Mouse (Mus musculus) intestine, postnatal 0 days (tissue): ENCODE measurements around the gene Hadha. TPM values are rescaled to one million over a fixed set of nuclear protein-coding genes. Genes with fewer than 3 reads are reported as not detected.

Experiments used
- ATAC-seq: fragments of 200-750 bp; cut with Nextera tagmentation; 2 replicates; pipeline ENCODE4 v1.8.0; 2017; ENCODE audit warnings: mild to moderate bottlenecking, moderate TSS enrichment, moderate library complexity
- H3K27ac ChIP-seq: fragments of 300-500 bp; sonication (generic); 2 replicates; pipeline ENCODE4 v1.5.1; 2014; ENCODE audit warnings: mild to moderate bottlenecking, low read depth, low read length, moderate library complexity
- H3K27me3 ChIP-seq: fragments of 300-500 bp; sonication (generic); replicated peaks from 2 replicates; pipeline ENCODE4 v1.6.1; 2014; ENCODE audit warnings: low read length, mixed read lengths; ENCODE audit not compliant: control insufficient read depth, insufficient read depth
- H3K36me3 ChIP-seq: fragments of 300-500 bp; sonication (generic); 2 replicates; pipeline ENCODE4 v1.6.1; 2014; ENCODE audit warnings: mild to moderate bottlenecking, moderate library complexity; ENCODE audit not compliant: control insufficient read depth, insufficient read depth
- H3K4me1 ChIP-seq: fragments of 300-500 bp; sonication (generic); replicated peaks from 2 replicates; pipeline ENCODE4 v1.6.1; 2014; ENCODE audit warnings: antibody characterized with exemption, low read length, mixed read lengths; ENCODE audit not compliant: control insufficient read depth, insufficient read depth
- H3K4me2 ChIP-seq: fragments of 300-500 bp; sonication (generic); replicated peaks from 2 replicates; pipeline ENCODE4 v1.6.1; 2014; ENCODE audit warnings: low read depth, mild to moderate bottlenecking, moderate library complexity
- H3K4me3 ChIP-seq: fragments of 300-500 bp; sonication (generic); 2 replicates; pipeline ENCODE4 v1.5.1; 2014; ENCODE audit warnings: low read depth, low read length
- H3K9ac ChIP-seq: fragments of 300-500 bp; sonication (generic); 2 replicates; pipeline ENCODE4 v1.6.1; 2014; ENCODE audit warnings: mild to moderate bottlenecking, low read depth, low read length
- H3K9me3 ChIP-seq: fragments of 300-500 bp; sonication (generic); 2 replicates; pipeline ENCODE4 v1.6.1; 2016; ENCODE audit warnings: mixed run types; ENCODE audit not compliant: control insufficient read depth
- CTCF ChIP-seq: sonication (generic); IDR thresholded peaks from 2 replicates; pipeline ENCODE4 v1.5.1; 2016; ENCODE audit warnings: low read depth, mild to moderate bottlenecking, control low read depth, antibody characterized with exemption, moderate library complexity
- WGBS: fragments of 180-500 bp; shearing (Covaris S2); extraction: QIAGEN DNeasy Blood & Tissue Kit; methylation state at CpG from one replicate; pipeline ENCODE4 v1.1.7; 2014; 5-methylcytosine and 5-hydroxymethylcytosine counted together
- microRNA counts: library from miRNA; unstranded; fragments of <30 nt; microRNA quantifications from one replicate; lab custom pipeline; 2016
- microRNA-seq: library from miRNA; unstranded; fragments of <30 nt; microRNA quantifications from one replicate; pipeline ENCODE4, GENCODE M21; 2016
- polyA plus RNA-seq: library from polyadenylated mRNA; unstranded; fragments of >200 nt; fragmentation: Nextera tagmentation; extraction: Ambion mirVana; gene quantifications from 2 replicates; pipeline ENCODE4 v1.2.1, GENCODE M21; 2015

Gene Hadha
- polyA plus RNA-seq, 1 experiment from 2014 or later: 307 TPM

DNA sequence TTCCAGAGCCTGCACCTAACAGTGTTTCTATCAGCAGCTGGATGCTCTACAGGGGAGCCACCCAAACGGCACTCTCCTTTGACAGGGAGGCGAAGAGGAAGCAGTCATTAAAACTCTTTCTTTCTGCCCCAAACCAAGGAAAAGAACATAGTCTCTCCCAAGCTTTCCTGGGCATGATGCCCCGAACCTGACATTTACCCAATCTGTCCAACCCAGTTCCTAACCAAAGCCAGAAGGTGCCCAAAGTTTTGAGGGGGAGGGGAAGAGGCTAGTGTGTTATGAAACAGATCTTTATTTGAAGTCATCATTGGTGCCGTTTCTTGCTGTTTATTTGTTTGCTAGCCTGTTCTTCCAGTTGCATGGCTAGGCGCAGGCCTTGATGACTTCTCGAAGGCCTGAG is 59.2 kb downstream of the Hadha start:
- Histone ChIP-seq H3K27ac (no peak overlapping the region), H3K9ac (no peak overlapping the region), H3K4me3 (no peak overlapping the region), H3K4me1 (no peaks in the 10 kb centered on the region), H3K9me3 (no peaks in the 10 kb centered on the region), H3K36me3 (no peaks in the 10 kb centered on the region), H3K27me3 (no peaks in the 10 kb centered on the region), H3K4me2 (no peak overlapping the region)
- no peak for ATAC-seq
- TF ChIP-seq CTCF: no peak
- WGBS: 64% methylated on average over 6 of the region's 6 CpGs

DNA sequence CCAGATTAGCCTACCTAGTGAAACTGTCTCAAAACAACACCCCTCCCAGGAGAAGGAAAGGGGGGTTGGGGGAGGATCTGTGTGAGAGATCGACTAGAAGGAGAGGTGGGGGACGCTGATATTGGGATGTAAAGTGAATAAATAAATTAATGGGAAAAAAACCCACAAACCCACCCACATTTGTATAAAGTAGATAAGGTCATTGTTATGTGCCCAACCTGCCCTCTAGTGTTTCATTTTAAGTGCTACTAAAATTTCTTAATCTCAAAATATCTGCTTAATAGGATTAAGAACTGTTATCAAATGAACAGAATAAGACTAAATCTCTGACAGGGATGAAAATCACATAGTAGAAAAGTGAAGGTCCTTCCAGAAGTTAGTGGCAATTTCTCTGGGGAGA is 60.6 kb downstream of the Hadha start:
- Histone ChIP-seq H3K36me3 (no peaks in the 10 kb centered on the region), H3K27me3 (no peaks in the 10 kb centered on the region), H3K4me1 (no peaks in the 10 kb centered on the region), H3K27ac (no peak overlapping the region), H3K4me2 (no peak overlapping the region), H3K9ac (no peak overlapping the region), H3K4me3 (no peak overlapping the region), H3K9me3 (no peaks in the 10 kb centered on the region)
- peak; percentile 37 for TF ChIP-seq CTCF
- no peak for ATAC-seq
- WGBS: 39% methylated on average over 2 of the region's 2 CpGs

DNA sequence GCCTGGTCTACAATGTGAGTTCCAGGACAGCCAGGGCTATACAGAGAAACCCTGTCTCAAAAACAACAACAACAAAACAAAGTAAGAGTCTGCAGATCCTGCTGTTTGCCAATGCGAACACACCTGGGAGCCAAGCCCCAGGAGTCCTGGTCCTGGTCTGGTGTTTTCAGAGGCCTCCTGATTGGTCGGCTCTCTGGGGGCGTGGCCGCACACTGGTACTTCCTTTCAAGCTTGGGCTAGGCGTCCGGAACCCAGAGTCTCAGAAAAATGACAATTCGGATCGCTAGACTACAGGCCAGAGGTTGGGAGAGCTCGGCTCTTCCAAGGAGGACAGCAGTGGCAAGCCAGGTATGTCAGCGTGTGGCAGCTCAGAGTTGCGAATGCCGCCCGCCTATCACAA is 62.3 kb downstream of the Hadha start:
- no peak overlapping the region for H3K4me2 ChIP-seq
- H3K36me3 ChIP-seq: no peaks in the 10 kb centered on the region
- no peak overlapping the region for H3K27ac ChIP-seq
- H3K9ac ChIP-seq: no peak overlapping the region
- WGBS: 52% methylated on average over 13 of the region's 13 CpGs
- TF ChIP-seq CTCF: no peak
- no peaks in the 10 kb centered on the region for H3K27me3 ChIP-seq
- no peaks in the 10 kb centered on the region for H3K9me3 ChIP-seq
- no peak for ATAC-seq
- no peaks in the 10 kb centered on the region for H3K4me1 ChIP-seq
- no peak overlapping the region for H3K4me3 ChIP-seq

DNA sequence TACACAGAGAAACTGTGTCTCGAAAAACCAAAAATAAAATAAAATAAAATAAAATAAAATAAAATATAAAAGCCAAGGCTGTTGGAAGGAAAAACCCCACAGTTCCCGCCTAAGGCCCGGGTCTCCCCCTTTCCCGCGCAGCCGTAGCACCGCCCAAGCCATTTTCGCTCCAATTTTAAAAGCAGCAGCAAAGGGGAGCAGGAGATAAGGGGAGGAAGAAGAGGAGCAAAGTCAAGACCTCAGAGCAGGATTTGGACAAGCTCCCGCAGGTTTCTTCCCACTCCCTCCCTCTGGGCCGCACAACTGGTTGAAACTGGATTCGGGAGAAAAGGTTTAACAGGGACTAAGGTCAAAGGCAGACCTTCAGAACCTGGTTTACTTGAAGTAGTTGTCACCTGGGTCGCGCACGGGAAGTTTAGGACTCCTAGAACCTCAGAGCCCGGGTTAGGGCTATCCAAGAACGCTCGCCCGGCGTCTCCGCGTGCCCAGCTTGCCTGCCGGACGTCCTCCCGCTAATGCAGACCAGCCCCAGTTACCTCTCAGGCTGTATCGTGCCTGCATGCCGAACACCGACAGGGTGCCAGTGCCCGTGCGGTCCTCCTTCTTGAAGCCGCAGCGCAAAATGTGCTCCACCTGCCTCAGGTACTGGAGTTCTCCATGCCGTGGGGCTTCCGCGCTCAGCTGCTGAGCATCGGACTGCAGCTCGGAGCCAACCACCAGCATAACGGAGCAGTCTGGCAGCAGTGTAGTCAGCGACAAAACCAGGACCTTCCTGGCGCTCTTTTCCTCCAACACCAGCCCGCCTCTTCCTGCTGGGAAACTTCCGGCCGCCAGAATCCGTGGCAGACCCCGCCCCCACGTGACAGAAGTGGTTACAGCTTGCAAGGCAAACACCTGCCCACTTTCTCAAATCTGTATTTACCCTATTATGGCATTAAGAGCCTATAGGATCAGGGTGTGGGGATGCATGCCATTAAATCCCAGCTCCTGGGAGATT is 81.8 kb downstream of the Hadha start, which contains the start of gene Tyms:
Gene Tyms (minus strand): TSS at position 793 of the 997 bp plus-strand sequence.
- Histone ChIP-seq H3K9me3 (no peaks in the 10 kb centered on the region), H3K36me3 (peaks cover 22% of the 10 kb centered on the region), H3K4me3 (peak within 1 kb of the TSS; percentile 69), H3K4me1 (no peaks in the 10 kb centered on the region), H3K9ac (peak within 1 kb of the TSS; percentile 70), H3K4me2 (peak within 1 kb of the TSS; percentile 77), H3K27ac (peak within 1 kb of the TSS; percentile 65; the same call in 1 of the 2 replicates), H3K27me3 (no peaks in the 10 kb centered on the region)
- peak; percentile 85 for ATAC-seq
- WGBS: 1% methylated on average over 45 of the region's 45 CpGs
- TF ChIP-seq CTCF: peak; percentile 45

DNA sequence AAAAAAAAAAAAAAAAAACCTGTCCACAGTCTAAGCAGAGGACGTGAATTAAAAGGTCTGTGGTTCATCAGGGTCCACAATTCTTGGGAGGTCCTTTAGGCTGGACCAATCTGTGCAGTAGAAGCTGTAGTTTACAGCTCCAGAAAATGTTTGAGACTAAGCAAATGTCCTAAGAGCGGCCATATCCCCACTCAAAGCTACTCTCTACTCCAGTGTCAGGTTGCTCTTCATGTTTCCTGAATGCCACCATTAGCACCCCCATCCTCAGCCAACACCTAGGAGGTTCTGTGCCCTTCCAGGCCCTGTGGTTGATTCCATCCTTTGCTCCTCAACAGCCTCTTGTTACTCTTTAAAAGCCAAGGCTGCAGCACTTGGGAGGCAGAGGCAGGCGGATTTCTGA is 82.6 kb downstream of the Hadha start:
- no peaks in the 10 kb centered on the region for H3K9me3 ChIP-seq
- no peak overlapping the region for H3K27ac ChIP-seq
- H3K4me3 ChIP-seq: peak overlapping the region; percentile 69
- H3K27me3 ChIP-seq: no peaks in the 10 kb centered on the region
- peaks cover 28% of the 10 kb centered on the region for H3K36me3 ChIP-seq
- TF ChIP-seq CTCF: no peak
- 35% methylated on average over 3 of the region's 3 CpGs for WGBS
- H3K4me1 ChIP-seq: no peaks in the 10 kb centered on the region
- peak overlapping the region; percentile 77 for H3K4me2 ChIP-seq
- no peak for ATAC-seq
- H3K9ac ChIP-seq: peak overlapping the region; percentile 70; the same call in 1 of the 2 replicates

DNA sequence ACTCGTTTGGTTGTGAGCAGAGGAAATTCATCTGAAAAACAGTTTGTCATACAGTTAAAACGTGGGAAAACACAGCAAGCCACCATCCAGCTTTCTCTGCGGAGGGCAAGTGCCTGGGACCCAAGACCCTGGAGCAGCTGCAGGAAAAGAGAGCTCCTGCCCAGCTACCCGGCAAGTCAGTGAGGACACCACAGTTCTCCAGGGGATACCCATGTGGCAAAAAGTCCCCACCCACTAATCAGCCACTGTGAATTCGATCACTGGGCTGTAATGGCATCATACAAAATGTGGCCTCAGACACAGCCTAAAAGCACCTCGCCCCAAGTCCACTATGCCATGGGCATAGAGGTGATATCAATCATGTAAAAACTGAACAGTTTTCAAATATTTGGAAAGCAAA is 83.3 kb downstream of the Hadha start:
- no peak for TF ChIP-seq CTCF
- H3K9ac ChIP-seq: no peak overlapping the region

More for the DNA sequence above, 83.3 kb downstream of the Hadha start:
- H3K9me3 ChIP-seq: no peaks in the 10 kb centered on the region
- H3K27me3 ChIP-seq: no peaks in the 10 kb centered on the region
- no peak overlapping the region for H3K27ac ChIP-seq
- no peaks in the 10 kb centered on the region for H3K4me1 ChIP-seq
- 67% methylated on average over 6 of the region's 6 CpGs for WGBS
- peaks cover 29% of the 10 kb centered on the region for H3K36me3 ChIP-seq
- peak overlapping the region; percentile 77; the same call in 1 of the 2 replicates for H3K4me2 ChIP-seq
- no peak for ATAC-seq
- H3K4me3 ChIP-seq: no peak overlapping the region

MicroRNAs encoded within 50 kb of the gene (microRNA counts, 519-probe panel; counts per million panel counts)
- 1,939 counts per million, percentile 12 among the panel's probes with 10 or more counts for microRNA mmu-miR-1960 (lab: Ali Mortazavi, UCI)

Small RNAs within 50 kb of the gene (microRNA-seq; reads per million reads assigned to microRNA genes)
- not detected for gene Mir1960

Other genes starting within 250 kb of the Hadha start
- gene Il6, start 142.0 kb downstream of the Hadha start, polyA plus RNA-seq: 0.17 and 0.34 TPM in 2 replicates
- gene Tyms, start 81.5 kb downstream of the Hadha start, polyA plus RNA-seq: 78.7 and 80.9 TPM in 2 replicates
- gene Garem2, start 50.0 kb downstream of the Hadha start, polyA plus RNA-seq: 0.20 TPM in 2 replicates
- gene 3110082J24Rik, start 49.1 kb downstream of the Hadha start, polyA plus RNA-seq: not detected in 2 replicates
- 392 and 420 TPM in 2 replicates for gene Hadhb, start 86 bp upstream of the Hadha start, polyA plus RNA-seq
- gene Adgrf3, start 50.6 kb upstream of the Hadha start, polyA plus RNA-seq: 0.07 TPM in 1 of 2 replicates, not detected in the other
- 66.2 and 78.5 TPM in 2 replicates for gene Selenoi, start 77.4 kb upstream of the Hadha start, polyA plus RNA-seq
- 0.72 and 1.1 TPM in 2 replicates for gene Drc1, start 126.2 kb upstream of the Hadha start, polyA plus RNA-seq